Mouse (Mus musculus) hindbrain, embryonic 11.5 days (tissue): ENCODE data around the gene 1810010H24Rik. TPM values are rescaled to one million over a fixed set of nuclear protein-coding genes. Genes with fewer than 3 reads are reported as not detected.
"Not testable (repeated sequence)": the region's sequence is repeated elsewhere in the genome, so short reads cannot be mapped to it uniquely, and the experiment has no call there.

ENCODE experiments used
- ATAC-seq: fragments of 200-750 bp; cut with Nextera tagmentation; 2 replicates; pipeline ENCODE4 v1.8.0; 2017; ENCODE audit warnings: mild to moderate bottlenecking, moderate TSS enrichment, moderate library complexity; ENCODE audit not compliant: low FRiP score
- DNase-seq: peaks from one replicate; pipeline ENCODE4 v3.0.0-alpha.2; 2015; ENCODE audit warnings: low spot score
- H3K27ac ChIP-seq: fragments of 300-500 bp; sonication (generic); 2 replicates; pipeline ENCODE4 v1.5.1; 2014; ENCODE audit warnings: mild to moderate bottlenecking, low read depth, low read length
- H3K27me3 ChIP-seq: fragments of 300-500 bp; sonication (generic); 2 replicates; pipeline ENCODE4 v1.6.1; 2014; ENCODE audit warnings: mild to moderate bottlenecking, low read length, moderate library complexity, mixed read lengths; ENCODE audit not compliant: control insufficient read depth, insufficient read depth
- H3K36me3 ChIP-seq: fragments of 300-500 bp; sonication (generic); 2 replicates; pipeline ENCODE4 v1.6.1; 2014; ENCODE audit warnings: mild to moderate bottlenecking, low read length, moderate library complexity, mixed read lengths; ENCODE audit not compliant: control insufficient read depth, insufficient read depth
- H3K4me1 ChIP-seq: fragments of 300-500 bp; sonication (generic); replicated peaks from 2 replicates; pipeline ENCODE4 v1.6.1; 2014; ENCODE audit warnings: low read length, mixed read lengths; ENCODE audit not compliant: control insufficient read depth, insufficient read depth
- H3K4me2 ChIP-seq: fragments of 300-500 bp; sonication (generic); replicated peaks from 2 replicates; pipeline ENCODE4 v1.6.1; 2014; ENCODE audit warnings: mild to moderate bottlenecking, low read depth, low read length
- H3K4me3 ChIP-seq: fragments of 300-500 bp; sonication (generic); 2 replicates; pipeline ENCODE4 v1.5.1; 2014; ENCODE audit warnings: low read depth, low read length
- H3K9ac ChIP-seq: fragments of 300-500 bp; sonication (generic); 2 replicates; pipeline ENCODE4 v1.6.1; 2014; ENCODE audit warnings: low read depth, low read length
- H3K9me3 ChIP-seq: fragments of 300-500 bp; sonication (generic); 2 replicates; pipeline ENCODE4 v1.6.1; 2016; ENCODE audit warnings: low read length; ENCODE audit not compliant: control insufficient read depth
- WGBS: fragments of 180-500 bp; shearing (Covaris S2); extraction: QIAGEN DNeasy Blood & Tissue Kit; methylation state at CpG from one replicate; pipeline ENCODE4 v1.1.7; 2014; 5-methylcytosine and 5-hydroxymethylcytosine counted together
- polyA plus RNA-seq: library from polyadenylated mRNA; unstranded; fragments of >200 nt; fragmentation: Nextera tagmentation; extraction: Ambion mirVana; gene quantifications from 2 replicates; pipeline ENCODE4 v1.2.1, GENCODE M21; 2014

1810010H24Rik gene
- polyA plus RNA-seq, 1 experiment from 2014 or later: 3.3 TPM

GRCm38 (mm10) chr11:106996492-106996891 is 29.0 kb upstream of the 1810010H24Rik start:
- not testable (repeated sequence) for H3K27ac ChIP-seq, H3K4me3 ChIP-seq, H3K9ac ChIP-seq, DNase-seq, H3K4me1 ChIP-seq, H3K9me3 ChIP-seq, H3K4me2 ChIP-seq, ATAC-seq, H3K36me3 ChIP-seq, H3K27me3 ChIP-seq
- 98% methylated on average over 7 of the region's 7 CpGs for WGBS

GRCm38 (mm10) chr11:106997976-106998375 is 27.5 kb upstream of the 1810010H24Rik start:
- peak overlapping the region; percentile 98 for H3K4me3 ChIP-seq
- ATAC-seq (no peak), DNase-seq (no peak)
- no peaks in the 10 kb centered on the region for H3K27me3 ChIP-seq
- 0 out of 2 replicates have a peak overlapping the region, but pooled peaks have one; percentile 86 for H3K27ac ChIP-seq
- H3K4me2 ChIP-seq: peak overlapping the region; percentile 49
- no peaks in the 10 kb centered on the region for H3K9me3 ChIP-seq
- peak overlapping the region; percentile 95 for H3K9ac ChIP-seq
- no peaks in the 10 kb centered on the region; the same call in none of the 2 replicates for H3K4me1 ChIP-seq
- 16% methylated on average over 5 of the region's 5 CpGs for WGBS
- peaks cover 6% of the 10 kb centered on the region; the same call in 1 of the 2 replicates for H3K36me3 ChIP-seq

- Histone ChIP-seq H3K9me3 (no peaks in the 10 kb centered on the region), H3K27ac (peak overlapping the region; percentile 86), H3K9ac (peak overlapping the region; percentile 95), H3K4me3 (peak overlapping the region; percentile 98), H3K4me1 (no peaks in the 10 kb centered on the region; the same call in none of the 2 replicates), H3K4me2 (peak overlapping the region; percentile 49), H3K27me3 (no peaks in the 10 kb centered on the region), H3K36me3 (peaks cover 3% of the 10 kb centered on the region; the same call in 1 of the 2 replicates)
- peak; percentile 62 for DNase-seq
- under 1% methylated on average over 25 of the region's 26 CpGs for WGBS
- ATAC-seq: peak; percentile 48
Measured at GRCm38 (mm10) chr11:106998651-106999150, 26.8 kb upstream of the 1810010H24Rik start.

GRCm38 (mm10) chr11:106999151-106999948 is 26.1 kb upstream of the 1810010H24Rik start, which contains the start of gene Kpna2:
Gene Kpna2 (minus strand): TSS chr11:106999541.
- H3K36me3 ChIP-seq: peaks cover 3% of the 10 kb centered on the region; the same call in 1 of the 2 replicates
- H3K9me3 ChIP-seq: no peaks in the 10 kb centered on the region
- peak within 1 kb of the TSS; percentile 95 for H3K9ac ChIP-seq
- peak within 1 kb of the TSS; percentile 49 for H3K4me2 ChIP-seq
- peak within 1 kb of the TSS; percentile 86 for H3K27ac ChIP-seq
- peak; percentile 93 for DNase-seq
- no peaks in the 10 kb centered on the region for H3K27me3 ChIP-seq
- H3K4me1 ChIP-seq: no peaks in the 10 kb centered on the region; the same call in none of the 2 replicates
- H3K4me3 ChIP-seq: peak within 1 kb of the TSS; percentile 98
- under 1% methylated on average over 59 of the region's 62 CpGs for WGBS
- ATAC-seq: peak; percentile 91

GRCm38 (mm10) chr11:106999949-107000513 is 25.4 kb upstream of the 1810010H24Rik start:
- H3K36me3 ChIP-seq: peaks cover 3% of the 10 kb centered on the region; the same call in 1 of the 2 replicates
- no peak for ATAC-seq
- H3K4me2 ChIP-seq: peak overlapping the region; percentile 45; the same call in 1 of the 2 replicates
- no peaks in the 10 kb centered on the region for H3K9me3 ChIP-seq
- H3K27me3 ChIP-seq: no peaks in the 10 kb centered on the region
- H3K4me3 ChIP-seq: peak overlapping the region; percentile 28
- no peak for DNase-seq
- peak overlapping the region; percentile 58; the same call in 1 of the 2 replicates for H3K9ac ChIP-seq
- WGBS: 86% methylated on average over 9 of the region's 9 CpGs
- H3K27ac ChIP-seq: 0 out of 2 replicates have a peak overlapping the region, but pooled peaks have one; percentile 62
- no peaks in the 10 kb centered on the region; the same call in 1 of the 2 replicates for H3K4me1 ChIP-seq

GRCm38 (mm10) chr11:107001760-107002675 is 23.5 kb upstream of the 1810010H24Rik start:
- WGBS: 51% methylated on average over 8 of the region's 8 CpGs
- Histone ChIP-seq H3K27ac (no peak overlapping the region), H3K36me3 (no peaks in the 10 kb centered on the region), H3K9ac (no peak overlapping the region), H3K4me1 (no peaks in the 10 kb centered on the region; the same call in 1 of the 2 replicates), H3K4me3 (no peak overlapping the region), H3K27me3 (no peaks in the 10 kb centered on the region), H3K9me3 (no peaks in the 10 kb centered on the region), H3K4me2 (no peak overlapping the region)
- ATAC-seq (no peak), DNase-seq (peak; percentile 35)

- no peak overlapping the region for H3K4me3 ChIP-seq
- WGBS: 98% methylated on average over 1 of the region's 1 CpGs
- no peaks in the 10 kb centered on the region for H3K36me3 ChIP-seq
- DNase-seq: no peak
- H3K4me2 ChIP-seq: no peak overlapping the region
- no peak for ATAC-seq
- no peaks in the 10 kb centered on the region for H3K27me3 ChIP-seq
- no peaks in the 10 kb centered on the region for H3K4me1 ChIP-seq
- no peak overlapping the region for H3K9ac ChIP-seq
- no peaks in the 10 kb centered on the region for H3K9me3 ChIP-seq
- no peak overlapping the region for H3K27ac ChIP-seq
Measured at GRCm38 (mm10) chr11:107005538-107005937, 19.9 kb upstream of the 1810010H24Rik start.

GRCm38 (mm10) chr11:107010447-107010846 is 15.0 kb upstream of the 1810010H24Rik start:
- no peaks in the 10 kb centered on the region for H3K36me3 ChIP-seq
- H3K4me2 ChIP-seq: no peak overlapping the region
- no peak overlapping the region for H3K9ac ChIP-seq
- DNase-seq (no peak), ATAC-seq (no peak)
- 93% methylated on average over 3 of the region's 3 CpGs for whole genome bisulfite sequencing
- H3K4me3 ChIP-seq: no peak overlapping the region
- H3K4me1 ChIP-seq: no peaks in the 10 kb centered on the region
- no peak overlapping the region for H3K27ac ChIP-seq
- no peaks in the 10 kb centered on the region for H3K9me3 ChIP-seq
- H3K27me3 ChIP-seq: no peaks in the 10 kb centered on the region
